Mouse (Mus musculus): Measurements from ENCODE around the gene Add2. TPM values are rescaled to one million over a fixed set of nuclear protein-coding genes. Genes with fewer than 3 reads are reported as not detected.

Gene Add2
- polyA plus RNA-seq, 1 experiment from 2014 or later, result 89.4 TPM

- ATAC-seq (ENCODE audit: insufficient read depth), result no peak
- Histone ChIP-seq H3K4me3 (replicated peaks) (no peak overlapping the region), H3K4me2 (no peak overlapping the region), H3K36me3 (replicated peaks) (no peaks in the 10 kb centered on the region), H3K27me3 (no peaks in the 10 kb centered on the region), H3K27ac (replicated peaks) (no peak overlapping the region), H3K9me3 (replicated peaks) (no peaks in the 10 kb centered on the region), H3K9ac (no peak overlapping the region), H3K4me1 (replicated peaks) (no peaks in the 10 kb centered on the region)
- WGBS (ENCODE audit: insufficient replicate concordance), result 18% methylated on average over 3 of the region's 3 CpGs
Observed at GRCm38 (mm10) chr6:86141820-86142219, 113.3 kb downstream of the Add2 start.

- Histone ChIP-seq H3K4me3 (replicated peaks) (no peak overlapping the region), H3K9ac (no peak overlapping the region), H3K27ac (replicated peaks) (no peak overlapping the region), H3K9me3 (replicated peaks) (no peaks in the 10 kb centered on the region), H3K4me2 (no peak overlapping the region), H3K36me3 (replicated peaks) (no peaks in the 10 kb centered on the region), H3K4me1 (replicated peaks) (no peaks in the 10 kb centered on the region), H3K27me3 (no peaks in the 10 kb centered on the region)
- no peak for ATAC-seq (ENCODE audit: insufficient read depth)
- 75% methylated on average over 6 of the region's 6 CpGs for WGBS (ENCODE audit: insufficient replicate concordance)
Observed at GRCm38 (mm10) chr6:86144986-86145385, 116.5 kb downstream of the Add2 start.

- Histone ChIP-seq H3K4me1 (replicated peaks) (no peaks in the 10 kb centered on the region), H3K27me3 (no peaks in the 10 kb centered on the region; the same call in 1 of the 2 replicates), H3K27ac (replicated peaks) (no peak overlapping the region), H3K4me2 (no peak overlapping the region), H3K9ac (no peak overlapping the region), H3K36me3 (replicated peaks) (no peaks in the 10 kb centered on the region), H3K9me3 (replicated peaks) (no peaks in the 10 kb centered on the region), H3K4me3 (replicated peaks) (no peak overlapping the region)
- WGBS (ENCODE audit: insufficient replicate concordance), result 19% methylated on average over 4 of the region's 4 CpGs
- ATAC-seq (ENCODE audit: insufficient read depth), result no peak
Observed at GRCm38 (mm10) chr6:86148518-86148917, 120.0 kb downstream of the Add2 start.

- Histone ChIP-seq H3K9ac (no peak overlapping the region), H3K27ac (replicated peaks) (no peak overlapping the region), H3K9me3 (replicated peaks) (no peaks in the 10 kb centered on the region), H3K36me3 (replicated peaks) (no peaks in the 10 kb centered on the region), H3K4me1 (replicated peaks) (no peaks in the 10 kb centered on the region), H3K4me3 (replicated peaks) (no peak overlapping the region), H3K27me3 (no peaks in the 10 kb centered on the region; the same call in 1 of the 2 replicates), H3K4me2 (no peak overlapping the region)
- WGBS (ENCODE audit: insufficient replicate concordance), result 19% methylated on average over 4 of the region's 4 CpGs
- ATAC-seq (ENCODE audit: insufficient read depth), result no peak
Observed at GRCm38 (mm10) chr6:86149001-86149400, 120.5 kb downstream of the Add2 start.

GRCm38 (mm10) chr6:86152676-86153075 is 124.2 kb downstream of the Add2 start:
- no peak for ATAC-seq (ENCODE audit: insufficient read depth)
- Histone ChIP-seq H3K4me1 (replicated peaks) (peaks cover 2% of the 10 kb centered on the region; the same call in 1 of the 2 replicates), H3K9me3 (replicated peaks) (no peaks in the 10 kb centered on the region), H3K9ac (no peak overlapping the region), H3K27me3 (peaks cover 4% of the 10 kb centered on the region; the same call in 1 of the 2 replicates), H3K27ac (replicated peaks) (no peak overlapping the region), H3K36me3 (replicated peaks) (no peaks in the 10 kb centered on the region), H3K4me2 (no peak overlapping the region), H3K4me3 (replicated peaks) (no peak overlapping the region)
- WGBS (ENCODE audit: insufficient replicate concordance), result 65% methylated on average over 7 of the region's 7 CpGs

- ATAC-seq (ENCODE audit: insufficient read depth), result no peak
- no peak overlapping the region for H3K4me2 ChIP-seq
Observed at GRCm38 (mm10) chr6:86153436-86153990, 125.0 kb downstream of the Add2 start.

GRCm38 (mm10) chr6:86154006-86154405 is 125.5 kb downstream of the Add2 start:
- Histone ChIP-seq H3K36me3 (replicated peaks) (no peaks in the 10 kb centered on the region), H3K9ac (no peak overlapping the region), H3K27ac (replicated peaks) (no peak overlapping the region), H3K27me3 (peaks cover 4% of the 10 kb centered on the region; the same call in 1 of the 2 replicates), H3K4me3 (replicated peaks) (no peak overlapping the region), H3K9me3 (replicated peaks) (no peaks in the 10 kb centered on the region), H3K4me2 (no peak overlapping the region), H3K4me1 (replicated peaks) (peaks cover 2% of the 10 kb centered on the region; the same call in 1 of the 2 replicates)
- no peak for ATAC-seq (ENCODE audit: insufficient read depth)
- 61% methylated on average over 5 of the region's 5 CpGs for WGBS (ENCODE audit: insufficient replicate concordance)

More at GRCm38 (mm10) chr6:86153436-86153990, 125.0 kb downstream of the Add2 start:
- no peaks in the 10 kb centered on the region for H3K9me3 ChIP-seq (replicated peaks)
- no peak overlapping the region for H3K4me3 ChIP-seq (replicated peaks)
- H3K27me3 ChIP-seq, result peaks cover 4% of the 10 kb centered on the region; the same call in 1 of the 2 replicates
- H3K4me1 ChIP-seq (replicated peaks), result peaks cover 2% of the 10 kb centered on the region; the same call in 1 of the 2 replicates
- H3K27ac ChIP-seq (replicated peaks), result no peak overlapping the region
- WGBS (ENCODE audit: insufficient replicate concordance), result 58% methylated on average over 8 of the region's 8 CpGs
- no peak overlapping the region for H3K9ac ChIP-seq
- H3K36me3 ChIP-seq (replicated peaks), result no peaks in the 10 kb centered on the region

GRCm38 (mm10) chr6:86154481-86154880 is 126.0 kb downstream of the Add2 start:
- Histone ChIP-seq H3K4me3 (replicated peaks) (no peak overlapping the region), H3K9me3 (replicated peaks) (no peaks in the 10 kb centered on the region), H3K9ac (no peak overlapping the region), H3K27ac (replicated peaks) (no peak overlapping the region), H3K4me2 (no peak overlapping the region), H3K4me1 (replicated peaks) (peaks cover 2% of the 10 kb centered on the region; the same call in 1 of the 2 replicates), H3K27me3 (peaks cover 4% of the 10 kb centered on the region; the same call in 1 of the 2 replicates), H3K36me3 (replicated peaks) (no peaks in the 10 kb centered on the region)
- ATAC-seq (ENCODE audit: insufficient read depth), result no peak
- WGBS (ENCODE audit: insufficient replicate concordance), result 36% methylated on average over 2 of the region's 2 CpGs

- Histone ChIP-seq H3K4me1 (replicated peaks) (peaks cover 2% of the 10 kb centered on the region; the same call in 1 of the 2 replicates), H3K27me3 (0 out of 2 replicates have a peak, but pooled peaks cover 4% of the 10 kb centered on the region), H3K9me3 (replicated peaks) (no peaks in the 10 kb centered on the region), H3K4me2 (no peak overlapping the region), H3K9ac (no peak overlapping the region), H3K27ac (replicated peaks) (no peak overlapping the region), H3K4me3 (replicated peaks) (no peak overlapping the region), H3K36me3 (replicated peaks) (no peaks in the 10 kb centered on the region)
- 65% methylated on average over 17 of the region's 17 CpGs for WGBS (ENCODE audit: insufficient replicate concordance)
- no peak for ATAC-seq (ENCODE audit: insufficient read depth)
Observed at GRCm38 (mm10) chr6:86157253-86158234, 129.1 kb downstream of the Add2 start.

GRCm38 (mm10) chr6:86160878-86161277 is 132.4 kb downstream of the Add2 start:
- no peak overlapping the region for H3K4me3 ChIP-seq (replicated peaks)
- H3K4me2 ChIP-seq, result no peak overlapping the region
- no peaks in the 10 kb centered on the region for H3K36me3 ChIP-seq (replicated peaks)
- ATAC-seq (ENCODE audit: insufficient read depth), result no peak
- H3K9me3 ChIP-seq (replicated peaks), result no peaks in the 10 kb centered on the region
- no peak overlapping the region for H3K9ac ChIP-seq
- 0 out of 2 replicates have a peak, but pooled peaks cover 6% of the 10 kb centered on the region for H3K27me3 ChIP-seq
- 52% methylated on average over 3 of the region's 3 CpGs for WGBS (ENCODE audit: insufficient replicate concordance)
- no peak overlapping the region for H3K27ac ChIP-seq (replicated peaks)
- H3K4me1 ChIP-seq (replicated peaks), result no peaks in the 10 kb centered on the region

- Histone ChIP-seq H3K9me3 (replicated peaks) (no peaks in the 10 kb centered on the region), H3K27me3 (0 out of 2 replicates have a peak, but pooled peaks cover 4% of the 10 kb centered on the region), H3K4me3 (replicated peaks) (no peak overlapping the region), H3K9ac (no peak overlapping the region), H3K4me2 (no peak overlapping the region), H3K36me3 (replicated peaks) (no peaks in the 10 kb centered on the region), H3K4me1 (replicated peaks) (no peaks in the 10 kb centered on the region), H3K27ac (replicated peaks) (no peak overlapping the region)
- no peak for ATAC-seq (ENCODE audit: insufficient read depth)
- 58% methylated on average over 7 of the region's 7 CpGs for WGBS (ENCODE audit: insufficient replicate concordance)
Observed at GRCm38 (mm10) chr6:86161586-86161985, 133.1 kb downstream of the Add2 start.

All from liver, embryonic 15.5 days (tissue).